Mouse (Mus musculus) midbrain, embryonic 16.5 days (tissue): ENCODE data around the gene Popdc3. TPM values are rescaled to one million over a fixed set of nuclear protein-coding genes. Genes with fewer than 3 reads are reported as not detected.
"Not testable (repeated sequence)": the region's sequence is repeated elsewhere in the genome, so short reads cannot be mapped to it uniquely, and the experiment has no call there.

ENCODE experiments used
- ATAC-seq: fragments of 200-750 bp; cut with Nextera tagmentation; 2 replicates; pipeline ENCODE4 v1.8.0; 2017; ENCODE audit warnings: moderate TSS enrichment
- H3K27ac ChIP-seq: fragments of 300-500 bp; sonication (generic); 2 replicates; pipeline ENCODE4 v1.5.1; 2014; ENCODE audit warnings: mild to moderate bottlenecking, low read length, mixed read lengths
- H3K27me3 ChIP-seq: fragments of 300-500 bp; sonication (generic); 2 replicates; pipeline ENCODE4 v1.6.1; 2014; ENCODE audit warnings: low read depth, low read length, mixed read lengths; ENCODE audit not compliant: control insufficient read depth, insufficient read depth
- H3K36me3 ChIP-seq: fragments of 300-500 bp; sonication (generic); 2 replicates; pipeline ENCODE4 v1.6.1; 2014; ENCODE audit warnings: mild to moderate bottlenecking, low read length, moderate library complexity, mixed read lengths; ENCODE audit not compliant: control insufficient read depth, insufficient read depth
- H3K4me1 ChIP-seq: fragments of 300-500 bp; sonication (generic); 2 replicates; pipeline ENCODE4 v1.6.1; 2014; ENCODE audit warnings: mild to moderate bottlenecking, low read length, mixed read lengths; ENCODE audit not compliant: control insufficient read depth, insufficient read depth
- H3K4me2 ChIP-seq: fragments of 300-500 bp; sonication (generic); 2 replicates; pipeline ENCODE4 v1.6.1; 2014; ENCODE audit warnings: mild to moderate bottlenecking, low read length, mixed read lengths
- H3K4me3 ChIP-seq: fragments of 300-500 bp; sonication (generic); 2 replicates; pipeline ENCODE4 v1.5.1; 2014; ENCODE audit warnings: low read depth, mild to moderate bottlenecking, low read length, moderate library complexity, mixed read lengths
- H3K9ac ChIP-seq: fragments of 300-500 bp; sonication (generic); 2 replicates; pipeline ENCODE4 v1.6.1; 2014; ENCODE audit warnings: low read depth, low read length, mixed read lengths
- H3K9me3 ChIP-seq: fragments of 300-500 bp; sonication (generic); replicated peaks from 2 replicates; pipeline ENCODE4 v1.6.1; 2014; ENCODE audit warnings: mild to moderate bottlenecking, low read length, mixed read lengths; ENCODE audit not compliant: control insufficient read depth, poor library complexity, severe bottlenecking
- WGBS: fragments of 180-500 bp; shearing (Covaris S2); extraction: QIAGEN DNeasy Blood & Tissue Kit; methylation state at CpG from one replicate; pipeline ENCODE4 v1.1.7; 2014; 5-methylcytosine and 5-hydroxymethylcytosine counted together
- polyA plus RNA-seq: library from polyadenylated mRNA; unstranded; fragments of >200 nt; fragmentation: Nextera tagmentation; extraction: Ambion mirVana; gene quantifications from 2 replicates; pipeline ENCODE4 v1.2.1, GENCODE M21; 2015

The Popdc3 gene
- polyA plus RNA-seq, 1 experiment from 2014 or later: 2.2 TPM

- Histone ChIP-seq H3K27ac (no peak overlapping the region), H3K9me3 (no peaks in the 10 kb centered on the region), H3K4me3 (no peak overlapping the region), H3K27me3 (no peaks in the 10 kb centered on the region), H3K4me2 (no peak overlapping the region), H3K36me3 (no peaks in the 10 kb centered on the region), H3K9ac (no peak overlapping the region), H3K4me1 (no peaks in the 10 kb centered on the region)
- 82% methylated on average over 9 of the region's 9 CpGs for WGBS
- no peak for ATAC-seq
Measured at GRCm38 (mm10) chr10:45345217-45345616, 167.3 kb downstream of the Popdc3 start.

GRCm38 (mm10) chr10:45348143-45348542, 170.2 kb downstream of the Popdc3 start:
- not testable (repeated sequence) for H3K36me3 ChIP-seq

GRCm38 (mm10) chr10:45356091-45356490, 178.2 kb downstream of the Popdc3 start:
- Histone ChIP-seq H3K9me3 (no peaks in the 10 kb centered on the region), H3K36me3 (no peaks in the 10 kb centered on the region), H3K27me3 (no peaks in the 10 kb centered on the region), H3K4me3 (no peak overlapping the region), H3K27ac (no peak overlapping the region), H3K9ac (no peak overlapping the region), H3K4me1 (no peaks in the 10 kb centered on the region), H3K4me2 (no peak overlapping the region)
- no peak for ATAC-seq
- 93% methylated on average over 6 of the region's 6 CpGs for WGBS

More at GRCm38 (mm10) chr10:45348143-45348542, 170.2 kb downstream of the Popdc3 start:
- WGBS: 82% methylated on average over 3 of the region's 3 CpGs
- H3K9me3 ChIP-seq, H3K9ac ChIP-seq, H3K4me1 ChIP-seq, H3K4me2 ChIP-seq, H3K4me3 ChIP-seq, H3K27me3 ChIP-seq, ATAC-seq, H3K27ac ChIP-seq: not testable (repeated sequence)

GRCm38 (mm10) chr10:45363396-45363795, 185.5 kb downstream of the Popdc3 start:
- no peak for ATAC-seq
- no peak overlapping the region for H3K4me3 ChIP-seq
- H3K4me2 ChIP-seq: no peak overlapping the region
- no peak overlapping the region for H3K27ac ChIP-seq
- H3K36me3 ChIP-seq: no peaks in the 10 kb centered on the region
- WGBS: 50% methylated on average over 5 of the region's 5 CpGs
- H3K4me1 ChIP-seq: no peaks in the 10 kb centered on the region
- H3K9me3 ChIP-seq: no peaks in the 10 kb centered on the region
- no peaks in the 10 kb centered on the region for H3K27me3 ChIP-seq
- no peak overlapping the region for H3K9ac ChIP-seq

- H3K9ac ChIP-seq: no peak overlapping the region
- H3K36me3 ChIP-seq: no peaks in the 10 kb centered on the region
- no peak overlapping the region for H3K27ac ChIP-seq
- WGBS: 76% methylated on average over 17 of the region's 17 CpGs
- no peaks in the 10 kb centered on the region for H3K9me3 ChIP-seq
- H3K4me3 ChIP-seq: no peak overlapping the region
- ATAC-seq: peak; percentile 68
- no peak overlapping the region for H3K4me2 ChIP-seq
- H3K4me1 ChIP-seq: no peaks in the 10 kb centered on the region
- no peaks in the 10 kb centered on the region for H3K27me3 ChIP-seq
Measured at GRCm38 (mm10) chr10:45366987-45367705, 189.2 kb downstream of the Popdc3 start.

Other genes starting within 250 kb of the Popdc3 start
- 26.1 and 26.3 TPM in 2 replicates for gene Prep, start 110.9 kb upstream of the Popdc3 start, polyA plus RNA-seq
- gene Bves, start 157.7 kb downstream of the Popdc3 start, polyA plus RNA-seq: 1.2 and 1.7 TPM in 2 replicates